Mouse (Mus musculus) stomach, embryonic 15.5 days (tissue): ENCODE results near the gene Rab21. TPM values are rescaled to one million over a fixed set of nuclear protein-coding genes. Genes with fewer than 3 reads are reported as not detected.

Experiments used
- ATAC-seq: fragments of 200-750 bp; cut with Nextera tagmentation; 2 replicates; pipeline ENCODE4 v1.8.0; 2017; ENCODE audit warnings: low read depth, moderate number of reproducible peaks, moderate TSS enrichment; ENCODE audit not compliant: insufficient read depth, low FRiP score
- H3K27ac ChIP-seq: fragments of 300-500 bp; sonication (generic); 2 replicates; pipeline ENCODE4 v1.5.1; 2015; ENCODE audit warnings: mild to moderate bottlenecking, inconsistent platforms
- H3K27me3 ChIP-seq: fragments of 300-500 bp; sonication (generic); replicated peaks from 2 replicates; pipeline ENCODE4 v1.6.1; 2015; ENCODE audit warnings: inconsistent platforms
- H3K36me3 ChIP-seq: fragments of 300-500 bp; sonication (generic); 2 replicates; pipeline ENCODE4 v1.6.1; 2015; ENCODE audit warnings: inconsistent platforms
- H3K4me1 ChIP-seq: fragments of 300-500 bp; sonication (generic); 2 replicates; pipeline ENCODE4 v1.6.1; 2015; ENCODE audit warnings: inconsistent platforms
- H3K4me2 ChIP-seq: fragments of 300-500 bp; sonication (generic); 2 replicates; pipeline ENCODE4 v1.6.1; 2015; ENCODE audit warnings: mild to moderate bottlenecking, inconsistent platforms
- H3K4me3 ChIP-seq: fragments of 300-500 bp; sonication (generic); replicated peaks from 2 replicates; pipeline ENCODE4 v1.5.1; 2015; ENCODE audit warnings: inconsistent platforms
- H3K9ac ChIP-seq: fragments of 300-500 bp; sonication (generic); 2 replicates; pipeline ENCODE4 v1.6.1; 2015; ENCODE audit warnings: inconsistent platforms
- H3K9me3 ChIP-seq: fragments of 300-500 bp; sonication (generic); 2 replicates; pipeline ENCODE4 v1.6.1; 2016; ENCODE audit warnings: inconsistent platforms
- WGBS: fragments of 180-500 bp; shearing (Covaris S2); methylation state at CpG from one replicate; pipeline ENCODE4 v1.1.7; 2015; 5-methylcytosine and 5-hydroxymethylcytosine counted together
- polyA plus RNA-seq: library from polyadenylated mRNA; unstranded; fragments of >200 nt; fragmentation: Nextera tagmentation; extraction: Ambion mirVana; gene quantifications from 2 replicates; pipeline ENCODE4 v1.2.1, GENCODE M21; 2015

The Rab21 gene
- polyA plus RNA-seq, 1 experiment from 2014 or later: 9.7 TPM

GRCm38 (mm10) chr10:115237931-115238330 is 77.5 kb downstream of the Rab21 start:
- H3K4me2 ChIP-seq: no peak overlapping the region
- peaks cover 17% of the 10 kb centered on the region for H3K36me3 ChIP-seq
- no peak for ATAC-seq
- WGBS: 75% methylated on average over 4 of the region's 4 CpGs
- H3K4me3 ChIP-seq: no peak overlapping the region
- H3K4me1 ChIP-seq: no peaks in the 10 kb centered on the region
- H3K9ac ChIP-seq: no peak overlapping the region
- no peak overlapping the region for H3K27ac ChIP-seq
- no peaks in the 10 kb centered on the region for H3K9me3 ChIP-seq
- no peaks in the 10 kb centered on the region for H3K27me3 ChIP-seq

Other genes starting within 250 kb of the Rab21 start
- 0.06 TPM in 1 of 2 replicates, not detected in the other for gene Tph2, start 130.6 kb downstream of the Rab21 start, polyA plus RNA-seq
- 51.5 and 65.2 TPM in 2 replicates for gene Tbc1d15, start 64.1 kb downstream of the Rab21 start, polyA plus RNA-seq
- gene Tmem19, start 46.9 kb upstream of the Rab21 start, polyA plus RNA-seq: 27.4 and 30.8 TPM in 2 replicates
- 23.5 and 24.9 TPM in 2 replicates for gene Thap2, start 68.8 kb upstream of the Rab21 start, polyA plus RNA-seq
- 16.5 and 20.9 TPM in 2 replicates for gene Zfc3h1, start 69.4 kb upstream of the Rab21 start, polyA plus RNA-seq